Mouse (Mus musculus): ENCODE measurements around the gene Pxk. TPM values are rescaled to one million over a fixed set of nuclear protein-coding genes. Genes with fewer than 3 reads are reported as not detected.

Gene Pxk
- 75.2 and 78.5 TPM in 2 replicates for polyA plus RNA-seq (2015; fragmentation: Nextera tagmentation; extraction: Ambion mirVana)

DNA sequence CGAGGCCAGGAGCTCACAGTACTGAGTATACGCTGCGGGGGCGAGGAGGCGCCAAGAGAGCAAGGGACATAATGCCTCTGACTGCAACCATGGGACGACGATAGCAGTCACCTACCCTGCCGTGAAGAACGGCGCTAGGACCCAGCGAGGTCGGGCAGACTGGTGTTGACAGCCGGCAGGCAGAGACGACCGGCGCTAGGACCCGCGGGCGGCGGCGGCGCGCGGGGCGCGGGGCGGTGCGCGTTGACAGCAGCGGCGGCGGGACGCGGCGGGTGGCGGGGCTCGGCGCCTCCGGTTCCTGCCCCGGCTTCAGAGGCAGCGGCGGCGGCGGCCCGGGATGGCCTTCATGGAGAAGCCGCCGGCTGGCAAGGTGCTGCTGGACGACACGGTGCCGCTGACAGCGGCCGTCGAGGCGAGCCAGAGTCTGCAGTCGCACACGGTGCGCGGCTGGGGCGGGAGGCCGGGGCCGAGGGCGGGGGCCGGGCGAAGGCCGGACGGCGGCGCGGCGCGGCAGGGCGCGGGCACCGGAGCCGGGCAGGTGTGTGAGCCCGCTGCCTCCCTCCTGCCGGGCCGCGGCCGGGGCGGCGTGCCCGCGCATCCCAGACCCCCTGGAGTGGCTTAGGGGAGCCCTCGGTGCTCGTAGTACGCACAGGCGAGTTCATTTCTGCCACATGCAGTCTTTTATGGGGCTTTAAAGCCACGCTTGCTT is at the start of gene Pxk:
Pxk (plus strand) TSS at position 234 of the 709 bp plus-strand sequence.
- peak within 1 kb of the TSS; percentile 95 for H3K4me3 ChIP-seq (replicated peaks)
- under 1% methylated on average over 80 of the region's 89 CpGs for WGBS
- no peaks in the 10 kb centered on the region for H3K36me3 ChIP-seq
- H3K27me3 ChIP-seq (replicated peaks), result no peaks in the 10 kb centered on the region
- H3K9ac ChIP-seq (replicated peaks), result peak within 1 kb of the TSS; percentile 84
- no peaks in the 10 kb centered on the region for H3K9me3 ChIP-seq (replicated peaks)
- peaks cover 37% of the 10 kb centered on the region for H3K4me1 ChIP-seq
- ATAC-seq (ENCODE audit: low FRiP score), result peak; percentile 96
- peak within 1 kb of the TSS; percentile 89 for H3K27ac ChIP-seq (replicated peaks)
- peak within 1 kb of the TSS; percentile 77 for H3K4me2 ChIP-seq

- Histone ChIP-seq H3K36me3 (peaks cover 35% of the 10 kb centered on the region), H3K27me3 (replicated peaks) (no peaks in the 10 kb centered on the region), H3K9me3 (replicated peaks) (no peaks in the 10 kb centered on the region), H3K9ac (replicated peaks) (no peak overlapping the region), H3K27ac (replicated peaks) (no peak overlapping the region), H3K4me3 (replicated peaks) (no peak overlapping the region), H3K4me2 (no peak overlapping the region), H3K4me1 (no peaks in the 10 kb centered on the region)
- ATAC-seq (ENCODE audit: low FRiP score), result no peak
- 89% methylated on average over 10 of the region's 10 CpGs for WGBS
Observed at GRCm38 (mm10) chr14:8049334-8049733, 48.7 kb upstream of the Pxk start.

DNA sequence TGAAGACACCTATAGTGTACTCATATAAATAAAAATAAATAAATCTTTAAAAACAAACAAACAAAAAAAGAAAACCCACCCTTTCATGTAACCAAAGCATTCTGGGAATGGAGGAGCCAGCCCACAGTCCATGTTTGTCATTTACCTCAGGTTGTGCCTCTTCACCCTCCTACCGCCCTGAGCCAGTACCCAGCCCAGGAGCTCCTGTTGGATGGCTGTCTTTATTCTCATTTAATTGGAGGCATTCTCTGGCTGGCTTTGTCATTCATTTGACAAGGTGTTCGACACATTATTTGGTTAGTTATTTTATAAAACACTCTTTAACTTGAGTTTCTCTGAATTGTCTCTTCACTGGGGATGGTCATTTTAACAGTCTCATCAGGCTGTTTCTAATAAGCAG is 46.1 kb upstream of the Pxk start:
- 91% methylated on average over 2 of the region's 2 CpGs for WGBS
- H3K27me3 ChIP-seq (replicated peaks), result no peaks in the 10 kb centered on the region
- H3K36me3 ChIP-seq, result peaks cover 38% of the 10 kb centered on the region
- no peak overlapping the region for H3K27ac ChIP-seq (replicated peaks)
- H3K4me1 ChIP-seq, result no peaks in the 10 kb centered on the region
- H3K9ac ChIP-seq (replicated peaks), result no peak overlapping the region
- H3K4me3 ChIP-seq (replicated peaks), result no peak overlapping the region
- no peaks in the 10 kb centered on the region for H3K9me3 ChIP-seq (replicated peaks)
- H3K4me2 ChIP-seq, result no peak overlapping the region
- ATAC-seq (ENCODE audit: low FRiP score), result no peak

DNA sequence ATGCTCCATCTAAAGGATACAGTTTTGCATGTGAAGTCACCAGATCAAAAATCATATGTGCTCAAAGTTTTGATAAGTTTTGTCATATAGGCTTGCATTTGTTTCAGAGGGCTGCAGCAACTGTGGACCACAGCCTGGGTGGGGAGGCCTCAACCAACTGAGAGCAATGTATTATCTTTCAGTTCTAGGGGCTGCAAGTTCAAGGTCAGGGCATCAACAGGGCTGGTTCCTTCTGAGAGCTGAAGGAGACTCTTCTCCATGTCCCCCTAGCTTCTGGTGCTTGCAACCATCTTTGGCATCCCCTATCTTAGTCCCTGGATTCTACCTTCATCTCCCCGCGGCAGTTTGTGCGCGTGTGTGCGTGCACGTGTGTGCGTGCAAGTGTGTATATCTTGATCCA is 45.4 kb upstream of the Pxk start:
- H3K4me1 ChIP-seq, result no peaks in the 10 kb centered on the region
- no peak overlapping the region for H3K9ac ChIP-seq (replicated peaks)
- no peak overlapping the region for H3K27ac ChIP-seq (replicated peaks)
- H3K27me3 ChIP-seq (replicated peaks), result no peaks in the 10 kb centered on the region
- H3K9me3 ChIP-seq (replicated peaks), result no peaks in the 10 kb centered on the region
- H3K36me3 ChIP-seq, result peaks cover 33% of the 10 kb centered on the region
- 98% methylated on average over 7 of the region's 7 CpGs for WGBS
- H3K4me3 ChIP-seq (replicated peaks), result no peak overlapping the region
- no peak for ATAC-seq (ENCODE audit: low FRiP score)
- no peak overlapping the region for H3K4me2 ChIP-seq

- peaks cover 18% of the 10 kb centered on the region for H3K36me3 ChIP-seq
- H3K4me1 ChIP-seq, result no peaks in the 10 kb centered on the region
- H3K27me3 ChIP-seq (replicated peaks), result no peaks in the 10 kb centered on the region
- no peaks in the 10 kb centered on the region for H3K9me3 ChIP-seq (replicated peaks)
- no peak overlapping the region for H3K4me3 ChIP-seq (replicated peaks)
- no peak overlapping the region for H3K9ac ChIP-seq (replicated peaks)
- 28% methylated on average over 17 of the region's 17 CpGs for WGBS
- no peak overlapping the region for H3K4me2 ChIP-seq
- no peak for ATAC-seq (ENCODE audit: low FRiP score)
- H3K27ac ChIP-seq (replicated peaks), result no peak overlapping the region
Observed at GRCm38 (mm10) chr14:8054310-8055102, 43.5 kb upstream of the Pxk start.

DNA sequence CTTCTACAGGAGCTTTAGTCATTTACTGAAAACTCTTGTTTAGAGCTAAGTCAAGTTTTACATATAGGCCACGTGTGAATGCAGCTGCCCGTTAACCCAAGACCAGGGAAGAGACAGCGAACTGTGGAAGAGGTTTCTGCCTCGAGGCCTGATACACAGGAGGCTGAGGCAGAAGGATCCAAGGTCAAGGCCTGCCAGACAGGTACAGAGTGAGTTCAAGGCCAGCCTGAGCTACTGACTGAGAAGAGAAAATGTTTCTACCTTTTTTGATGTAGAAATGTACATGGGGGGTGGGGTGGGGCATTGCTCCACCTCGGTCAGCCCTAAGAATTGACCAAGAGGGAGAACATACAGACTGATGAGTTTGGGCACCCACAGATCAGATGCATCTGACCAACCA is 41.9 kb upstream of the Pxk start:
- H3K4me2 ChIP-seq, result no peak overlapping the region
- no peak overlapping the region for H3K27ac ChIP-seq (replicated peaks)
- no peak overlapping the region for H3K9ac ChIP-seq (replicated peaks)
- H3K27me3 ChIP-seq (replicated peaks), result no peaks in the 10 kb centered on the region
- ATAC-seq (ENCODE audit: low FRiP score), result no peak
- H3K4me1 ChIP-seq, result no peaks in the 10 kb centered on the region
- H3K9me3 ChIP-seq (replicated peaks), result no peaks in the 10 kb centered on the region
- H3K4me3 ChIP-seq (replicated peaks), result no peak overlapping the region
- H3K36me3 ChIP-seq, result peaks cover 12% of the 10 kb centered on the region
- 90% methylated on average over 5 of the region's 5 CpGs for WGBS

DNA sequence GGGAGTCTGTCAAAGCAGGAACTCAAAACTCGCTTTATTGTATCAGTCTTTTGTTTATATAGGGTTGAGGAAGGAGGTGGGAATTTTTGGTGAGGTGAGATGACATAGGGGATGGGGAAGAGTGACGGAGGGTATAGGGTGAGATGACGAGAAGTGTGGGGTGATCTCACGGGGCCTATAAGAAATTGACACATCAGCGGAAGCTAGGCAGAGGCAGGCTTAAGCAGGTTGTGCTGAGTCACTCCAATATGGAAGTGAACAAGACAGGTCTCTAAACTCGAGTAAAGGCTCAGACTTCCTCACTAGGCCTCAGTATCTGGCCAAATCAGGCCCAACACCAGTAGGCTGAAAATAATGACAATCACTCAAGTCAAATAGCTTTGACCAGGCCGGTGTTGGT is 38.1 kb upstream of the Pxk start:
- Histone ChIP-seq H3K9me3 (replicated peaks) (no peaks in the 10 kb centered on the region), H3K9ac (replicated peaks) (no peak overlapping the region), H3K36me3 (peaks cover 9% of the 10 kb centered on the region), H3K27me3 (replicated peaks) (no peaks in the 10 kb centered on the region), H3K27ac (replicated peaks) (no peak overlapping the region), H3K4me3 (replicated peaks) (no peak overlapping the region), H3K4me1 (0 out of 2 replicates have a peak, but pooled peaks cover 3% of the 10 kb centered on the region), H3K4me2 (no peak overlapping the region)
- 94% methylated on average over 7 of the region's 7 CpGs for WGBS
- ATAC-seq (ENCODE audit: low FRiP score), result no peak

DNA sequence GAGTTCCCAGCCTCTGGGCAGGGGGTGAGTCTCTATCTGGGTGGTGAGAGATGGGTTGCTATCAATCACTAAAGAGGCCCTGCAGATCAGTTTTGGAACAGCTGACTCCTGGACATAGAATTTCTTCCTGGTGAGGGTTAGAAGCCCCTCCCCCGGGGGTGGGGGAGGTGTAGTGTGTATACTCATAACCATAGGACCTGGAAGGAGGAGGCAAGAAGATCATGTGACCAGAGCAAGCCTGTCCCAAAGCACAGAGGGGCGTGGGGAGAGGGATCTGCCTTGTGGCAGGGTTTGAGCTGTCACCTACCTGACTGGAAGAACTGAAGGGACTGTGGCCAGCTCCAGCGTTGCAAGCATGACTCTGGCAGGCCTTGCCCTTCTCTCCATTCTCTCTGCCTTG is 35.9 kb upstream of the Pxk start:
- Histone ChIP-seq H3K4me3 (replicated peaks) (no peak overlapping the region), H3K27me3 (replicated peaks) (no peaks in the 10 kb centered on the region), H3K9ac (replicated peaks) (no peak overlapping the region), H3K4me2 (no peak overlapping the region), H3K36me3 (peaks cover 3% of the 10 kb centered on the region; the same call in 1 of the 2 replicates), H3K27ac (replicated peaks) (peak overlapping the region; percentile 48; the same call in 1 of the 2 replicates), H3K9me3 (replicated peaks) (no peaks in the 10 kb centered on the region), H3K4me1 (0 out of 2 replicates have a peak, but pooled peaks cover 3% of the 10 kb centered on the region)
- ATAC-seq (ENCODE audit: low FRiP score), result no peak
- WGBS, result 30% methylated on average over 3 of the region's 3 CpGs

DNA sequence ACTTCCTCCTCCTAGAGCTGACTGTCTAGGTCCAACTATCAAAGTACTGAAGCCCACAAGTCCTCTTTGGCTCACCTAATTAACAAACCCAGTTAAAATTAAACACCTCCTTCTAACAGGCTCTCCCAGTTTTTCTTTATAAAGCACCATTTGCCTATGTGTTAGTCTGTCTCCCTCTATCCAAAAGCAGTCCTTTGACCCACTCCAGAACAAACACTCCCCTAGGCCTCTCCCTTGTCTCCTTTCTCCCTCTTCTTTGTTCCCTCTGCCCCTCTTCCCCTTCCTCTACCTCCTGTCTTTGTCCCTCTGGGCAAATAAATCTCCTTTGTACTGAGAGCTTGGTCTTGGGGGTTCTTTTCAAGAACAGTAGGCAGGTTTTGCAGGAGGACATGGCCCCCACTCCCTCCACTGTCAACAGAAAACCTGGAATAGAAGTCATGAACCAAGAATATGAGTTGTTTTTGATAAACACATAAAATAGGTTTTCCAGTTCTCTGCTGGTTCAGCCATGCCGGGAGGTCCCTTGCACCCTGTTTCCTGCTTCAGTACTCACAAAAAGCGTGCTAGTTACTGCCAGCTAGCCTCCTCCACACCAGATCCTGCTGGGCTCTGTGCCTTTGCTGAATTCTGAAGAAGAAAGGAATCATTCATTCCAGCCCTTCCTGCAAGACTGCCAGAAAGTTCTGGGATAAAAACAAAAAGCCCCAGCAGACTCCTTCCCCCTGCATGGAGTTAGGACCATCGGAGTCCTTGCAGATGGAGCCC is 35.3 kb upstream of the Pxk start:
- peak; percentile 3; the same call in 1 of the 2 replicates for ATAC-seq (ENCODE audit: low FRiP score)
- Histone ChIP-seq H3K9ac (replicated peaks) (no peak overlapping the region), H3K27ac (replicated peaks) (peak overlapping the region; percentile 48), H3K4me1 (0 out of 2 replicates have a peak, but pooled peaks cover 3% of the 10 kb centered on the region), H3K9me3 (replicated peaks) (no peaks in the 10 kb centered on the region), H3K4me2 (no peak overlapping the region), H3K4me3 (replicated peaks) (no peak overlapping the region), H3K27me3 (replicated peaks) (no peaks in the 10 kb centered on the region), H3K36me3 (peaks cover under 1% of the 10 kb centered on the region; the same call in 1 of the 2 replicates)
- WGBS, result 32% methylated on average over 3 of the region's 3 CpGs

DNA sequence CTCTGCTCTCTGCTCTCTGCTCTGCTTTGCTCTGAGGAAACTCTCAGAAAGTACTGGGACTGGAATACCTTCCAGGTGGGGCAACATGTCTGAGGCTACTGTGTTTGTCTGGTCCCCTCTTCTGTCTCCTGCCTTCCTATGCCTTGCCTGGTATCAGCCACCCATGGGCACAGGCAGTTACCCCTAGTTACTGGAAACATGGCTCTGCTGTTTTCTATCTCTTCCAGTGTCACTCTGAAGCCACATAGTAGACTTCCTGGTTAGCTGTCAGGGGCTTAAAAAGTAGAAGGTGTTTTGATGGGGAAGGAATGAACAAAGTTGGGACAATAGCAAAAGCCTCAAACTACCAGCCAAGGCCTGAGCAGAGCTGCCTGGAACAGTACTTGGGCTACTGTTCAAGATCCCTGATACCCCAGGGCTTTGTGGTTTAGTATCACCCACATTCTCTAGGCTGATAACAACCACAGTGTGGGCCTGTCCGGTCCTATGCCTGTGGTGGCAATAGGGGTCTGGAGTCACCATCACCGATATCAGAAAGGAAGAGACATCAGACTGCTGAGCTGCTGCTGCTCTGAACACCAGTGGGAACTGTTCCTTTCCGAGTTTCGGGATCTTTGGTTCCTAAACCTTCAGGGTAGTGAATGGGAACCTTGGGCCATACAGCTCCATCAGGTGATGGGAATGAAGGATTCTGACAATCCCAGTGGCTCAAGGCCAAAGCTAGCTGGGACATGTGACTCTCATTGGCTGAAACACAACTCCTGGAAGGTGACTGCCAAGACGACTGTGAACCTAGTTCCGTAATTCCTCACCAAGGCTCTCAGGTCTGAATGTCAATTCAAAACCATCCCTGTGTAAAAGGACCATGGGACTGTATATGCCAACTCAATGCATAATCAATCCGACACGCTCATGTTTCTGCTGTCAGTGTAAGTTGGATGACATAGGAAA is 33.9 kb upstream of the Pxk start:
- H3K36me3 ChIP-seq, result no peaks in the 10 kb centered on the region
- no peak overlapping the region for H3K27ac ChIP-seq (replicated peaks)
- no peak overlapping the region for H3K4me2 ChIP-seq
- no peak overlapping the region for H3K9ac ChIP-seq (replicated peaks)
- H3K4me1 ChIP-seq, result 0 out of 2 replicates have a peak, but pooled peaks cover 3% of the 10 kb centered on the region
- no peaks in the 10 kb centered on the region for H3K27me3 ChIP-seq (replicated peaks)
- H3K9me3 ChIP-seq (replicated peaks), result no peaks in the 10 kb centered on the region
- no peak overlapping the region for H3K4me3 ChIP-seq (replicated peaks)
- no peak for ATAC-seq (ENCODE audit: low FRiP score)
- WGBS, result 84% methylated on average over 8 of the region's 8 CpGs
